Mouse (Mus musculus): ENCODE results near the gene Rnf40. TPM values are rescaled to one million over a fixed set of nuclear protein-coding genes. Genes with fewer than 3 reads are reported as not detected.

The Rnf40 gene
- polyA plus RNA-seq, 1 experiment from 2014 or later = 32.4 TPM

- peak overlapping the region; percentile 44; the same call in 1 of the 2 replicates for H3K9ac ChIP-seq (ENCODE audit: low read depth, low read length)
Measured at GRCm38 (mm10) chr7:127652050-127652449, 63.5 kb downstream of the Rnf40 start.

DNA sequence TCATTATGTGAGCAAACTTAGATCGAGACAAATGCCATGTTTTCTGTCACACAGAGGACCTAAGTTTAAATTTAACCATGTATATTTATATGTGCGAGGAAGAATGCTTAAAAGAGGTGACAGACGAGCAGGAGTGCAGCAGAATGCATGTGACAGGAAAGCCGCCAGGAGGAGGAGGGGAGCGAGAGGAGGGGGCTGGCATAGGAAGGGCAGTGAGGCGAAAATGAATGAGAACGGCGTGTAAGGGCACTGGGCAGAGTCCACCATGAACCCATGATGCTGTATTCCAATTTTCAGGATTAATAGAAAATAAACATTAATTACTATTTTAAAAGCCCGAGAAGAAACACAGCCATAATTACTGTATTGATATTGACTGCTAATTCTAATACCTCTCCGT lies 65.8 kb downstream of the Rnf40 start:
- TF ChIP-seq CTCF (IDR thresholded peaks at IDR 0.05; ENCODE audit: low read depth) = no peak
- Histone ChIP-seq H3K9me3 (replicated peaks; ENCODE audit: low read length) (no peaks in the 10 kb centered on the region), H3K36me3 (ENCODE audit: insufficient read depth, low read length) (no peaks in the 10 kb centered on the region), H3K27me3 (ENCODE audit: insufficient read depth, low read length) (no peaks in the 10 kb centered on the region), H3K4me3 (replicated peaks; ENCODE audit: low read depth, low read length) (no peak overlapping the region), H3K27ac (no peak overlapping the region), H3K4me1 (replicated peaks; ENCODE audit: insufficient read depth, low read length) (no peaks in the 10 kb centered on the region), H3K9ac (ENCODE audit: low read depth, low read length) (no peak overlapping the region), H3K4me2 (ENCODE audit: low read length) (no peak overlapping the region)
- no peak for DNase-seq (ENCODE audit: low spot score)
- no peak for ATAC-seq (replicated peaks; ENCODE audit: low FRiP score, low read depth)
- 58% methylated on average over 10 of the region's 10 CpGs for WGBS

More at GRCm38 (mm10) chr7:127652050-127652449, 63.5 kb downstream of the Rnf40 start:
- TF ChIP-seq CTCF (IDR thresholded peaks at IDR 0.05; ENCODE audit: low read depth) = no peak
- 4% methylated on average over 18 of the region's 18 CpGs for WGBS
- H3K27me3 ChIP-seq (ENCODE audit: insufficient read depth, low read length) = no peaks in the 10 kb centered on the region
- H3K4me1 ChIP-seq (replicated peaks; ENCODE audit: insufficient read depth, low read length) = no peaks in the 10 kb centered on the region
- H3K36me3 ChIP-seq (ENCODE audit: insufficient read depth, low read length) = no peaks in the 10 kb centered on the region
- ATAC-seq (replicated peaks; ENCODE audit: low FRiP score, low read depth) (peak; percentile 66; the same call in 1 of the 2 replicates), DNase-seq (ENCODE audit: low spot score) (peak; percentile 54)
- H3K4me3 ChIP-seq (replicated peaks; ENCODE audit: low read depth, low read length) = peak overlapping the region; percentile 23
- H3K4me2 ChIP-seq (ENCODE audit: low read length) = peak overlapping the region; percentile 44
- peak overlapping the region; percentile 70 for H3K27ac ChIP-seq
- no peaks in the 10 kb centered on the region for H3K9me3 ChIP-seq (replicated peaks; ENCODE audit: low read length)

Other genes with a start within 250 kb of the Rnf40 start
- gene Zfp768, start 243.2 kb upstream of the Rnf40 start, polyA plus RNA-seq (2015; fragmentation: Nextera tagmentation; extraction: Ambion mirVana) = 21.2 and 22.2 TPM in 2 replicates
- gene Zfp747, start 212.7 kb upstream of the Rnf40 start, polyA plus RNA-seq (2015; fragmentation: Nextera tagmentation; extraction: Ambion mirVana) = 5.5 and 6.8 TPM in 2 replicates
- 4.8 and 5.6 TPM in 2 replicates for gene 9130019O22Rik, start 201.6 kb upstream of the Rnf40 start, polyA plus RNA-seq (2015; fragmentation: Nextera tagmentation; extraction: Ambion mirVana)
- 6.5 and 7.4 TPM in 2 replicates for gene E430018J23Rik, start 195.1 kb upstream of the Rnf40 start, polyA plus RNA-seq (2015; fragmentation: Nextera tagmentation; extraction: Ambion mirVana)
- gene Zfp764, start 181.9 kb upstream of the Rnf40 start, polyA plus RNA-seq (2015; fragmentation: Nextera tagmentation; extraction: Ambion mirVana) = 5.6 and 6.7 TPM in 2 replicates
- 29.7 and 31.9 TPM in 2 replicates for gene Zfp688, start 166.7 kb upstream of the Rnf40 start, polyA plus RNA-seq (2015; fragmentation: Nextera tagmentation; extraction: Ambion mirVana)
- 4.8 and 5.0 TPM in 2 replicates for gene Zfp689, start 139.6 kb upstream of the Rnf40 start, polyA plus RNA-seq (2015; fragmentation: Nextera tagmentation; extraction: Ambion mirVana)
- 37.1 and 37.5 TPM in 2 replicates for gene Prr14, start 129.2 kb upstream of the Rnf40 start, polyA plus RNA-seq (2015; fragmentation: Nextera tagmentation; extraction: Ambion mirVana)
- gene Fbrs, start 109.6 kb upstream of the Rnf40 start, polyA plus RNA-seq (2015; fragmentation: Nextera tagmentation; extraction: Ambion mirVana) = 8.7 and 8.8 TPM in 2 replicates
- 19.2 and 24.1 TPM in 2 replicates for gene Srcap, start 76.8 kb upstream of the Rnf40 start, polyA plus RNA-seq (2015; fragmentation: Nextera tagmentation; extraction: Ambion mirVana)
- 10.9 and 11.4 TPM in 2 replicates for gene Gm42715, start 69.2 kb upstream of the Rnf40 start, polyA plus RNA-seq (2015; fragmentation: Nextera tagmentation; extraction: Ambion mirVana)
- 4.9 and 6.8 TPM in 2 replicates for gene Tmem265, start 27.4 kb upstream of the Rnf40 start, polyA plus RNA-seq (2015; fragmentation: Nextera tagmentation; extraction: Ambion mirVana)
- 28.8 and 32.2 TPM in 2 replicates for gene Phkg2, start 15.4 kb upstream of the Rnf40 start, polyA plus RNA-seq (2015; fragmentation: Nextera tagmentation; extraction: Ambion mirVana)
- gene Ccdc189, start 172 bp upstream of the Rnf40 start, polyA plus RNA-seq (2015; fragmentation: Nextera tagmentation; extraction: Ambion mirVana) = 16.5 and 17.1 TPM in 2 replicates
- gene Zfp629, start 27.0 kb downstream of the Rnf40 start, polyA plus RNA-seq (2015; fragmentation: Nextera tagmentation; extraction: Ambion mirVana) = 12.5 and 12.9 TPM in 2 replicates
- gene Bcl7c, start 120.2 kb downstream of the Rnf40 start, polyA plus RNA-seq (2015; fragmentation: Nextera tagmentation; extraction: Ambion mirVana) = 56.1 and 70.9 TPM in 2 replicates
- 14.5 and 15.9 TPM in 2 replicates for gene Ctf1, start 124.0 kb downstream of the Rnf40 start, polyA plus RNA-seq (2015; fragmentation: Nextera tagmentation; extraction: Ambion mirVana)
- gene Ctf2, start 143.4 kb downstream of the Rnf40 start, polyA plus RNA-seq (2015; fragmentation: Nextera tagmentation; extraction: Ambion mirVana) = 0.08 TPM in 1 of 2 replicates, not detected in the other
- gene Fbxl19, start 155.8 kb downstream of the Rnf40 start, polyA plus RNA-seq (2015; fragmentation: Nextera tagmentation; extraction: Ambion mirVana) = 2.8 and 3.5 TPM in 2 replicates
- gene Orai3, start 181.0 kb downstream of the Rnf40 start, polyA plus RNA-seq (2015; fragmentation: Nextera tagmentation; extraction: Ambion mirVana) = 27.2 and 30.1 TPM in 2 replicates
- 15.6 and 17.9 TPM in 2 replicates for gene Setd1a, start 187.9 kb downstream of the Rnf40 start, polyA plus RNA-seq (2015; fragmentation: Nextera tagmentation; extraction: Ambion mirVana)
- not detected in 2 replicates for gene Gm49388, start 196.8 kb downstream of the Rnf40 start, polyA plus RNA-seq (2015; fragmentation: Nextera tagmentation; extraction: Ambion mirVana)
- 28.3 and 28.8 TPM in 2 replicates for gene Hsd3b7, start 211.8 kb downstream of the Rnf40 start, polyA plus RNA-seq (2015; fragmentation: Nextera tagmentation; extraction: Ambion mirVana)
- 39.1 and 42.6 TPM in 2 replicates for gene Stx4a, start 235.5 kb downstream of the Rnf40 start, polyA plus RNA-seq (2015; fragmentation: Nextera tagmentation; extraction: Ambion mirVana)
- 1.1 and 1.6 TPM in 2 replicates for gene Stx1b, start 235.8 kb downstream of the Rnf40 start, polyA plus RNA-seq (2015; fragmentation: Nextera tagmentation; extraction: Ambion mirVana)

All from kidney, postnatal 0 days (tissue).